Mouse (Mus musculus): ENCODE measurements around the gene Gm17655. TPM values are rescaled to one million over a fixed set of nuclear protein-coding genes. Genes with fewer than 3 reads are reported as not detected.
"Not testable (repeated sequence)": the region's sequence is repeated elsewhere in the genome, so short reads cannot be mapped to it uniquely, and the experiment has no call there.

The Gm17655 gene
- 1 to 10 TPM; 4.7 to 5.9 TPM for total RNA-seq (2021)
- long read RNA-seq, experiment 1, partial matches to known transcripts = 0 of 2 reads
- long read RNA-seq, experiment 1, other reads (novel, unspliced or antisense) = 2 of 2 reads
- long read RNA-seq, experiment 2 = 0 reads

DNA sequence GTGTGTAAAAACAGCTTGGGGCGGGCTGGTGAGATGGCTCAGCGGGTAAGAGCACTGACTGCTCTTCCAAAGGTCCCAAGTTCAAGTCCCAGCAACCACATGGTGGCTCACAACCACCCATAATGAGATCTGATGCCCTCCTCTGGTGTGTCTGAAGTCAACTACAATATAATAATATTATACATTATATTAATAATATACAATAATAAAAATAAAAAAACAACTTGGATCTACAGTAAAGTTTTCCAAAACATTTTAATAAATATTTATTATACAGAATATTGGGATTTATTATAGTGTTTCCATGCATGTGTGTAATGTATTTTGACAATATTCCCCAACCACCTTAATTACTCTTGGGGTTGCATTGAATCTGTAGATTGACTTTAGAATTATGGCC is at the start of gene Gm17655:
Gene Gm17655 (minus strand): TSS at position 101 of the 400 bp plus-strand sequence.
- DNase-seq = not testable (repeated sequence)

DNA sequence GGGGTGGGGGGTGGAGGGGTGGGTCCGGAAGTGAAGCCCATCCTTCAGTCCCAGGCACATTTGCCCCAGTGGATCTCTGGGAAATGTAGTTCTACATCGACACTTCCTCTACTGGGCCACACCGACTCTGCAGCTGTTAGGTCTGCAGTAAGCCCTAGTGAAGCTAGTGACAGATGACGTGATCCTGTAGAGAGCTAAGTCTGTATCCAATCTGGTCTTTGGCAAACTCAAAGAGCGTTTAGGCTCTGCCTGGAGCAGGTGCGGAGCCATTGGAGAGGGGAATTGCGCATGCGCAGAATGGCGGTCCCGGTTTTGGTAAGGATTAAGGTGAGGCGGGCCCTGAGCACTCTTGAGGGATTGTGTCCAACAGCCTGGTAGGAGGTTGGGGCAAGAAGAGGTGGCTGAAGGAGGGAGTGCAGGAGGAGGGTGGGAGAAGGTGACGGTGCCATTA is 37.7 kb upstream of the Gm17655 start, which contains the start of gene Zfp605:
Gene Zfp605 (plus strand): TSS at position 102 of the 451 bp plus-strand sequence.
- DNase-seq = peak; percentile 91 to 94

DNA sequence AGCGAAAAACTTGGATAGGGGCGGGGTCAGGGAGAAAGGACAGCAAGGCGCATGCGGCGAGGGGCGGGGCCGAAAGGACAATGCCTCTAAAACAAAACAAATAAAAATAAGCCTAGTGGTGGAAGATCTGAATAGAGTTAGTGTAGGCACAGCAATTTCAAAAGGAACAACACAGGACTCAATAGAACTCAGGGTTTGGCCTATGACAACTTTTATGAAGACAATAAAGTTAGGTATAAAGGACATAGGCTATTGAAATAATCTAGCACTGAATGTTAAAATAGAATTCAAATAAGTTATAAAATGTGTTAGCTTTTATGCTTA is 36.0 kb upstream of the Gm17655 start:
- no peak for DNase-seq

DNA sequence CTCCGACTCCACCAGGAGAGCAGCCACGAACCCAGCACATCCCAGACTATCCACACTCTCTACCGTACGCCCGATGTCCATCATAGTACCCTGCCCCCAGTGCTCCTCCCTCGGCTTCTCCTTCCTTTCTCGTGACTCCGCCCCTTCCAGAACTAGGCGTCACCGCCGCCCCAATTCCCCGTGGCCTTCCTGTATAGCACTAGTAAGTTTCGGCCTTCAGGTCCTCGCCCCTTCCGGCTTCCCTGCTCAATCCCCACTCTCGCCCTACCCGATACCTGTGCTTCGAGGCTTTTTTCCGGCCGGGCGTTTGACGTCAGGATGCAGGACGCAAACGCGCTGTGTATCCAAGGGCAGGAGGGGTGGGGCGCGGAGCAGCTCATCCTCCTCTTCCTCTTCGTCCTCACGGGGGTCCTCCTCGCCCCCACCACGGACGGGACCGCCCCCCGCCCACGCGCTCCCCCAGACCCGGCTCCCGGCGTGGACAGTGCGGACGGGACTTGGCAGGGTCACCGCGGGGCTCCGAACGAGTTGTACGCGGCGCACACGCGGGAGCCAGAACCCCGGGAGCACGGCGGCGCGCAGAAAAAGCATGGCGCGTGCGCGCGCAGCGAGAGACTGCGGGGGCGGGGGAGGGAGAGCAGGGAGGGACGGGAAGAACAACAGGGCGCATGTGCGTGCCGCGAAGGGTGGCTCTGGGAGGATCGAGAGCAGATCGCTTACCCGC is 35.4 kb upstream of the Gm17655 start, which contains the start of gene Gtpbp6:
Gene Gtpbp6 (minus strand): TSS at position 617 of the 724 bp plus-strand sequence.
- DNase-seq = peak; percentile 97 to 99

DNA sequence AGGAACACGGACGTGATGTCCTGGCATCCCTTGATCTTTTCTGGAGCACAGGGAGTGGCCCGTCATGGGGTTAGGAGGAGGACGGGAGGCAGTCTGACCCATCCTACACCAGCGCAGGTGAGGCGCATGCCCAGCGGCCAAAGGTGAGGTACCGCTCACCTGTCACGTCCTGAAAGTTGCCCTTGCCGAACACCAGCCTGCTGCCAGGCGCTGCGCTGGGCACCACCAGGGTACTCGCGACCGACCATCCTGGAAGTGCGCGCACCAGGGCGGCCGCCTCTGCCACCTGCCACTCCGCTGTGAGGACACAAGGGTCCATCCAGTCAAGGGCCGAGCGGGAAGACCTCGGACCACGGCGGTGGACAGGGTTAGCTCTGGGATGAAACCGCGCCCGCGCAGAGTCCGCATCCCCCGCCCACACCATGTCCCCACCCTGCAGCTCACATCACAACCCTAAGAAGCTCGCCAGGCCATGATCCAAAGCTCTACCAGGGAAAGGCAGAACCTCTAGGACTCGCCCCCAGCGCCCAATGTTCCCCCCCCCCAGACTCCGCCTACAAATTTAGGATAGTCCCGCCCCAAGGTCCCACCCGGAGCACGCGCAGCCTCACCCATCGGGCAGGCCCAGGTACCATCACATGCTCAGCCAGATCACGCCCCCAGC is 34.7 kb upstream of the Gm17655 start:
- no peak for DNase-seq

DNA sequence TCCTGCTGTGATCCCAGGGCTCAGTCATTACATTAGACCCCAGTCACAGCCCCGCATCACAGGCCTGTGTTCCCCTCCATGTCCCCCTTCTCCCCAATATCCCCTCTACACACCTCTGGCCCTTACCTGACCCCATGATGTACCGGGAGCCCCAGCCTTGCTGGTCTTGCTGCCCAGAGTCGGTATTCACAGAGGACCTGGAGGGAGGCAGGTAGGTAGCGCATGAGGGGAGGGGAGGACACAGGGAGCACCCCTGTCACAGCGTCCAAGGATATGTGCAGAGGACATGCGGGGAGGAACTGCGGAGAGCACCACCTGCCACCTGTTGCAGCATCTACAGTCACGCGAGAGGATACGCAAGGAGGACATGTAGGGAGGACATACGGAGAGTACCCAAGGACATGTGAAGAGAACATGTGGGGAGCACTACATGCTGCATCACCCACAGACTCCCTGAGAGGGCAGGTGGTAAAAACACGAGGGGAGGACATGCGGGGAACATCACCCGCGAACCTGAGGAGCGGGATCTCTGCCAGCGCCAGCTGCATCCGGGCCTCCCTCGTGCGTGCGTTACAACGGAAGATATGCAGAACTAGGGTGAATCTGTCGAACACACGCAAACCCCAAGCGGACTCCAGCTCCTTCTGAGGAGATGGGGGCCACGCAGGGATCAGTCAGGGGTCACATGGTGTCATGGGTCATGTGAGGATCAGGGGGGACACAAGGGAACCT is 34.0 kb upstream of the Gm17655 start:
- no peak for DNase-seq

DNA sequence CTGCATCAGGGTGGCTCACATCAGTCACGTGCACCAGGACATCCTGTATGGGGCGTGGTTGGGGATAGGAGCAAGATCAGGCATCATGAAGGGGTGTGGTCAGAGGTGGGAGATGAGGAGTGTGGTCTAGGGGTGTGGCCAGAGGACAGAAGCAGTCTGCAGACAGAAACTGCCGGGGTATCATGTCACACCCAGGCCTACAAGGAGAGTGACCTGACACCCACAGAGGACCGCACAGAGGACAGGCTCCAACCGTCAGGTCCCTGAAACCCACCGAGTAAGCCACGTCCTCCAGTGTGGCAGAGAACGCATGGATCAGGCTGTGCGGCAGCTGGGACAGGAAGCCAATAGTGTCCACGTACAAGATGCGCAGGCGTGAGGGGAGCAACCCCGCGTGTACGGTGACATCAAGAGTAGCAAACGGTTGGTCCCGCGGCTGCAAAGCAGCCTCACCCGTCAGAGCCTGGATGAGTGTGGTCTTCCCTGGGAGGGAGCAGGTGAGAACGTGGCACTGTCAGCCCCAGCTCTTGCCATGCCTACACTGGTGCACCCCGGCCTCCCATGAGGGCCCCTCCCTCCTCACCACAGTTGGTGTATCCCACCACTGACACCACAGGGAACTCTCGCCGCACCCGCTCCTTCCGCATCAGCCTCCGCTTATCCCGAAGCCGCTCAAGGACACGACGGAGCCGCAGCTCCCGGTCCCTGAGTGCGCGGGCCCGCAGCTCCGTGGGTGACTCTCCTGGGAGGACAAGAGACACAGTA is 32.5 kb upstream of the Gm17655 start:
- no peak for DNase-seq

DNA sequence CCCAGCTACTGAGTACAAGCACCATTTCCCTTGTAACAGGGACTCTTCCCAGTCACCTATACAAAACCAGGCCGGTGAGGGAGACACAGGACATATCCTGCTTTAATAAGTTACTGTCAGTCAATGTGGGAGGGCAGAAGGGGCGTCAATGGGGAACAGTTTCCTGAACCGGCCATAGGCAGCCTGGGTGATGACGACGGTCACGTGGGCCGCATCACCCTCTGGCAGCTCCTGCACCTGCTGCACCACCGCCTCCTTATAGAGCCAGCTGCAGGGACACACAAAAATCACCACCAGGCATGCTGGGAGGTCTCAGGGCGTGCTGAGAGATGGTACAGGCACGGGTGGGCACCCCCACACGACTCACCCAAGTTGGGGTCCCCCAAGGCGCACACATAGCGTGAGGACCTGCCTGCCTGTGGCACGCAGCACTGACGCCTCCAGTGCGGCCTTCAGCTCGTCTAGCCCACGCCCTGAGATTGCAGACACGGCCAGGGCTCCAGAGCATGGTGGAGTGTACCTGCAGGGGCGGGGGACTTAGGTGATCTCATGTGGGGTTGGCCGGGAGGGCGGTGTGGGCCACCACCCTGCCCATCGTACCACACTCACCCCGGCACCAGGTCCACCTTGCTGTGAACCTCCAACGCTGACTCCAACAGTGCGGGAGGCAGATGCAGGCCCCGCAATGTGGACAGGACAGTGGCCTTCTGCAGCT is 31.7 kb upstream of the Gm17655 start:
- no peak for DNase-seq

DNA sequence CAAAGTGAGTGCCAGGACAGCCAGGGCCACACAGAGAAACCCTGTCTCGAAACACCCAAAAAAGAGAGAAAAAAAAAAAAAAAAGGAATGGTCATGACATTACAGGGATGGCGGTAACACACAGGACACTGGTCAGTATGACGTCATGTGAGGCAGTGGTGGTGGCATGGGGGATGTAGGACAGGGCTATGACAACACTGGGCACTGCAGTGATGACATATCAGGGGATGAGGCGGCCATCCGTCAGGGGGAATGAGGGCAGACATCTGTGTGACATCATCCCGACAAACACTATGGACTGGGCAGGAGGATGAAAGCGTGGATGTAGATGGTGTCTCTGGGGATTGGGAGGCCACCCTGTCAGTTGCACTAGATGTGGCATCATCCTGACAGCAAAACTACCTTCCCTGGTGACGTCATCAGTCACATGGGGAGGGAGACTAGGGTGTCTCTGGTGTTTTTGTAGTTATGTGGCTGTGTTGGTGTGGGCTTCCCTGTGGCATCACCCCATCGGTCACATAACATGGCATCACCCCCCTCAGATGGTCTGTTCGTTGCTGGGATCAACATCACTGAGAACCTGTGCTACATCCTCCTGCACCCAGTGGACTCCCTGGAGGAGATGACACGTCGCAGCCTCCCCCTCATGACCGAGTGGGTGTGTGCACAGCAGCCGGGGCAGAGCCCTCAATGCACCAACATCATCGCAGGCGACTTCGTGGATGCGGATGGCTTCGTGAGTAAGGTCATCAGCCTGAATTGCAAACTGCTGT is 30.7 kb upstream of the Gm17655 start:
- DNase-seq = no peak

DNA sequence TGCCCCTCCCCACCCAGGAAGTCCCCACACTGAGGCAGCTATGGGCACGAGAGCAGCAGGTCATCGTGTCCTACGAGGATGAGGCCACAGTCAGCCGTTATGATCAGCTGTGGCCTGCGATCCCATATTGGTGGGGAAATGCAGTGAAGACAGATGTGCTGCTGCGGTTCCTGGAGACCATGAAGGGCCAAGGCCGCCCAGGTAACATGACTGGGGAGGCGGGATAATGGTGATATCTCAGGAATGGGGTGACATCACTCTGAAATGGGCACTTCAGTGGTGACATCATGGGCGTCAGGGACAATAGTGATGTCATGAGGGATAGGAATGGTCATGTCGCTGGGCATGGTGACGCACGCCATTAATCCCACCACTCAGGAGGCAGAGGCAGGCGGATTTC is 30.1 kb upstream of the Gm17655 start:
- DNase-seq = no peak

DNA sequence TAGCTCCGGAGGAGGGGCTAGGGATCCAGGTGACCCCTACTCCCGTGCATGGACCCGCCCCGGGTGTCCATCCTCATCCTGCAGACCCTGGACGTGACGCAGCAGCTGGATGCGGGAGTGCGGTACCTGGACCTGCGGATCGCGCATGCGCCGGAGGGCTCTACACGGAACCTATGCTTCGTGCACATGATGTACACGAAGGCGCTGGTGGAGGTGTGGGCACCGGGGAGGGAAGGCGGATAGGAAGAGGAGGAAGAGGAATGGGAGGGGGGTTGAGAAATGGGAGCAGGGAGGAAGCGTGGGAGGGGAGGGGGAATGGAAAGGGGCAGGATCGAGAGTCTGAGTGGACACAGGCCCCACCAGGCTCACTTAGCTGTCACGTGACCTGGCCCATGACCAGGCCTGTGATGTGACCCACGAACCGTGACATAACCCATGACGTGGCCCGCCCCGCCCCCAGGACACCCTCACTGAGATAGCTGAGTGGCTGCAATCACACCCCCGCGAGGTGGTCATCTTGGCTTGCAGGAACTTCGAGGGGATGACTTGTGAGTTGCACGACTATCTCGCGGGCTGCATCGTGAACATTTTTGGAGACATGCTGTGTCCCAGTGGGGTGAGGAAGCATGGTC is 29.5 kb upstream of the Gm17655 start:
- peak; percentile 45 to 49 for DNase-seq

DNA sequence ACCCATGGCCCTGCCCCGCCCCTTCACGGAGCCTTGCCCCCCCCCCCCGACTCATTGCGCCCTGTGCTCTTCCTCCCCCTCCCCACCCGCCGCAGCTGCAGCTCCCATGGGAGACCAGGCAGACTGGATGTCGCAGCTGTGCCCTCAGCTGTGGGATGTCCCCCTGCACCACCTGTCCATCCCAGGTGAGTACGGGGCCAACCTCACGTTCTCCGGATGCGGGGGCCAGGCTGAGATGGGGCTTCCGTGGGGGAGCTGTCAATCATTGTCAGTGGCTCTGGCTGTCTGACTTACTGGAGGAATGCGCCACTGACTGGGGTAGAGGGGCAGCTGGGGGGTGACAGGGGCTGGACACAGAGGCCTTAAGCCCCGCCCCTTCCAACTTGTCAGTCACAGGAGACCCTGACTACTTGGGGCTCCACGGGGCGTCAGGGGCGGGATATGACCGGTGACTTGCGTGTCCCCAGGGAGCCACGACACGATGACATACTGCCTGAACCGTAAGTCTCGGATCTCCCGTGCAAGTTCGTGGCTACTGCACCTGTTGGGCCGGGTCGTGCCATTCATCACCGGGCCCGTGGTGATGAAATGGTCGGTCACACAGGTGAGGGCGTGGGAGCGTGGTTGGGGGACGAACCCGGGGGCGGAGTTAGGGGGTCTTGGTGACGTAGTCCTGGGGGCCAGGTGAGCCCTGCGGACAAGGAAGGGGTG is 28.8 kb upstream of the Gm17655 start:
- no peak for DNase-seq

DNA sequence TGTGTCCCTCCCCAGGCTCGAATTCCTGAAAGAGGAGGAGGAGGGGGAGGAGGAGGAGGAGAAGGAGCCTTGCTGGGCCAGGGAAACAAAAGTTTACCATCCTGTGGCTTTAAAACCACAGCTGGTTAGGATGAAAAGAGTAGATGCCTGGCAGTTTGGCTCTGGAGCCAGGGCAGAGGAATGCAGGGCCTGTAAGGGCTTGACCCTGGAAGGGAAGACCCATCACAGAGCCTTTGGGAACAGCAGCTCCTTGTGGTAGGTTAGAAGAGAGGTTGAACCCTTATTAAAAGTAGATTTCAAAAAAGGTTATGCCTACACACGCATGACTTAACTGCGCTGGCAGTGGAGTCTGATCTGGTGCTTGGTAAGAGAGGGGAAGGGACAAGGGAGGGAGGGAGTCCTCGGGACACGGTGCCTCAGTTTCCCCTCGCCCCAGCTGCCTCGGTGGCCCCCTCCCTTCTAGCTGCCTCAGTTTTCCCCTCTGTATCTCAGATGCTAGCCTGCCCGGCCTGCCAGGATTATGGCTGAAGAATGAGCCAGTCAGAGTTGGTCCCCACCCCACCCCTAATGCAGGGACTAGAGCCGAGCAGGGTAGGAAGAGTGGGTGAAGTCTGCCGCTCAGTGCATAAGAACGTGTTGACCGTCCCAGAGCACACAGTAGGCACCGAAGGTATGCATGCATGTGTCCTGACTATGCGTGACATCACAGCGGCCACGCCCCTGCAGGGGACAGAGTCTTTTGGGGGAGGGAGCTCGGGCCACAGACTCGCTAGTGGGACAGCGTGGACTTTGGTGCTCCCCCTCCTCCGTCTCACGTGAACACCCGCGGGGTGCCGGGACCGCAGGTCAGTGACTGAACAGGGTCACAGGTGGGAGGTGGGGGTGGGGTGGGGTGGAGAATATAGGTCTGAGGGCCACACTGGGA is 27.6 kb upstream of the Gm17655 start, which contains the start of gene Plcxd1:
Gene Plcxd1 (plus strand): TSS at position 314 of the 925 bp plus-strand sequence.
- DNase-seq = no peak

DNA sequence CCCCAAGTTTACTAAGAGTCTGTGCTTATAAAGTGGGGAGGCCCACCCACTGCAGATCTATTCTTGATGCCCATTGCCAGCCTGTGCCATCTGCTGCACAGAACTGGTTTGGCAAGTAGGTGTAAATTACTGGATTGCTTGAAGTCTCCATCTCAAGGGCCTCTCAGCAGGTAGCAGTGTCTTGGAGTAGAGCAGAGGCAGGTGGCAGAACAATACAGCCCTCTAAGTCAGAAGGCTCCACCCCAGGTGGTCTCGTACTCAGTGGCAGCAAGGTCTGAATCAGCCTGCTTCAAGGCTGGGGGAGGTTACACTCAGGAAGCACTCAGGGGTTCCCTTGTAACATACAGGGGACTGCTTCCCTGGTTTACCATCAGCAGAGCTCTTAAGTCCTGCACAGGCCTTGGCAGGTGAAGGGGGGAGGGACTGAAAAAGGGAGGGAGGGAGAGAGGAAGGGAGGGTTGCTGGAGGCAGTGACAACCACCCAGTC is 26.7 kb upstream of the Gm17655 start:
- DNase-seq = no peak

DNA sequence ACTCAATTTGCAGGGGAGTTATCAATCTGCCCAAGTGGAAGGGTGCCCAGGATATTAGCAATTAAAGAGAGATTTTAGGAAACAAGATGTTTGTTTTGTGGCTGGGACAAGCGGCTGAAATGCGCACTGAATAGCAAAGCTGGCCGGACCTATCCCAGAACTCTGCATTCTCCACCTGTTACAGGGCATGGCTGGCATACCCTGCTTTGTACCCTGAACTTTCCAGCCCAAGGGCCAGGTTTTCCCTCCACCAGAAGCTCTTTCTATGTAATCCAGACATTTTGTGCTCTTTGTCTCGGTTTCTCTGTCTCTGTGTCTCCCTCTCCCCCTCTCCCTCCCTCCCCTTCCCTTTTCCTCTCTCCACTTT is 22.5 kb upstream of the Gm17655 start:
- no peak for DNase-seq

DNA sequence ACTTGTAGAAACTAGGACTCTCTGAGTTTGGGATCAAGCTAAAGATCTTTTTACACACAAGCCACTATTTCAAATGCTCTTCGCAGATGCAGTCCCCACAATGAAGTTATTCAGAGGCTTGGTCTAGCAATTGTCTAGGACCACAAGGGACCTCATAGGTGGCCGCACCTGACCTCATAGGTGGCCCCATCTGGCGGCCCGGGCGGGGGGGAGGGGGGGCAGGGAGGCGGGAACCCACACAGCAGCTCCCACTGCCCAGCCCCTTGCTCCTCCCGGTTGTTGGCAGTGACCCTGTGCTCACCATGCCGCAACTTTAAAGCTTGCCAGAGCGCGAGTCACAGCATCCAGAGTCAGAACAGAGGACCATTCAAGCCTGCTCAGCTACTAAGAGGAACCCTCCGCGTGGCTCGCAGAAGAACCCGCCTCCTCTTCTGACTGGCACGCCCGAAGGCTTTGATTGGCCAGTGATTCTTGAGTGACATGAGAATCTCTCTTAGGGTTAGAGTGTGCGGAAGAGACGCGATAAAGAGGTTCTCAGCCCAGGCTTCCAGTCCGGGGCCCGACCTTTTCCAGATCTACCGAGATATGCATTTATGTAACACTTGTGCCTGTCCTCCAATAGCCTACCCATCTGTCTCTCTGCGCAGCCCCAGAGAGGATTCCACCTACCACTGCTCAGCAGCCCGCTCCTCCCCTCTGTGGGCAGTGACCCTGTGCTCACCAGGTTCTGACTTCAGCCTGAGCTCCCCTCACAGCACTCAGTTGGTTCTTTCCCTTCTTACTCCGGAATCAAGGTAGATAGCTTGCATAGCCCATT is 21.9 kb upstream of the Gm17655 start, which contains the start of gene Gm35315:
Gene Gm35315 (minus strand): TSS at position 391 of the 817 bp plus-strand sequence.
- peak; percentile 88 for DNase-seq

DNA sequence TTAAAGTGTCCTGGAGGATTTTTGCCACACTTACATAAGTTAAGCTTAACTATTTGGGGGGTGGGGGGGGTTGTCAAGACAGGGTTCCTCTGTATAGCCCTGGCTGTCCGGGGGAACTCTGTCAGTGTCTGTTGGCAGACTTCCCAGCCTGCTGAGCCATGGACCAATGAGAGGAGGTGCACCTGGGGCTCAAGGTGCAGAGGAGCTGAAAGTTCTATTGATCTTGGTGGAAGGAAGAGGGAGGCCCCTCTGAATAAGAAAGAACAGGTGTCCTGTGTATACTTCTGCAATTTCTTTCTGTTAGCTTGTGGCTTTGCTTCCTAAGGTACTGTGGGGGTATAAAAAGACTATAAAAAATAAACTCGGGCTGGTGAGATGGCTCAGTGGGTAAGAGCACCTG is 19.2 kb upstream of the Gm17655 start:
- DNase-seq = no peak

All from adrenal gland, postnatal 36 days (tissue).